Mouse (Mus musculus) embryo, embryonic 10.5 days (tissue): ENCODE results near the gene P2ry6.

Experiments
- DNase-seq: peaks from one replicate; pipeline ENCODE4 v3.0.0-alpha.2; 2015; ENCODE audit warnings: low spot score

The P2ry6 gene

DNA sequence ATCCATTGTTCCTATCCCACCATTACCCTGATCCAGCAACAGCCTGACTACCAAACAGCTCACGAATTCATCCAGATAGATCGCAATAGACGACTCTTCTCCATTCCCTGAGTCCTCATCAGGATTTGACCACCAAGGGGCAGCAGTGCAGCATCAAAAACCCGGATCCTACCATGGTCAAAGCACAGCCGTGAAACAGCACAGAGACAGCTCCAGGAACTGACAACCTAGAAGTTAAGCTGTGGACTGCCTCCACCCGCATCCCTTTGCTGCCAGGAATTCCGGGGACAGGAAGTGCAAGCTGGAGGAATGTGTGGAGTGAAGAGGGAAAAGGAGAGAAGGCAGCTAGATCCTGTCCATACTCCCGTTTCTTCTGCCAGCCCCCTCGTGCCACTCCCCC, 13.6 kb upstream of the P2ry6 start:
- peak; percentile 85 for DNase-seq

GRCm38 (mm10) chr7:100984452-100985395, 10.3 kb upstream of the P2ry6 start:
- DNase-seq, result peak; percentile 67

DNA sequence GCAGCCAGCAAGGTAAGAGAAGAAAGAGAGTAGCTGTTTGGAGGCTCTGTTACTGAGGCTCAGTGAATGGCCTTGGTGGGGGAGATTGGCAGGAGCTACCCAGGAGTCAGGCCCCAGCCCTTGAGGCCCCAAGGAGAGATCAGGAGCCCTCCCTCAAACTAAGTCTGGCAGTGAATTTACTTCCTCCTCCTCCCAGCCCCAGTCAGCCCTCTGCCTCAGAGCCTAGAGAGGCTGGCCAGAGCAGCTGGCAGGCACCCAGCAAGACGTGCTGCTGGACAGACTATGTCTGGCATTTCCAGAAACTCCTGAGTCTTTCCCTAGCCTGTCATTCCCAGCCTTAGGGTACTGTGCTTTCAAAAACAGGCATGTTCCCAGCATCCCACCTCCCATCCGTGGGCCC, 4.7 kb upstream of the P2ry6 start:
- no peak for DNase-seq

DNA sequence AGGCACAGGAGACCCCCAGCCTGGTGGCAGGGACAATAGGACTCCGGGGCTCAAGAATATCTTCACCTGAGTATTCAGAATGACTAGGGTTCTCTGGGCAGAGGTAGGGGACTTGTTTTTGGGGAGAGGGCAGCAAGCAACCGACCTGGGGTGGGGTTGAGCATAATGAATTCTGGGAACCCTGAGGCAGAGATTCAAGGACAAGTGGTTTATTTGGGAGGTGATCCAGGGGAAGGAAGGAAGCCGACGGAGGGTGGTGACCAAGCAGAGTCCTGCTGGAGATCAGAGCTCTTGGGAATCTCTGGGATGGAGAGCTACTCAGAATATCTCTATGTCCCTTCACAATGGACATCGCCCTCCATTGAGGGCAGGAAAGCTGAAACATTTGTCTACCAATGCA, 3.7 kb upstream of the P2ry6 start:
- no peak for DNase-seq

GRCm38 (mm10) chr7:100972875-100973274, 1.6 kb downstream of the P2ry6 start:
- DNase-seq, result no peak

DNA sequence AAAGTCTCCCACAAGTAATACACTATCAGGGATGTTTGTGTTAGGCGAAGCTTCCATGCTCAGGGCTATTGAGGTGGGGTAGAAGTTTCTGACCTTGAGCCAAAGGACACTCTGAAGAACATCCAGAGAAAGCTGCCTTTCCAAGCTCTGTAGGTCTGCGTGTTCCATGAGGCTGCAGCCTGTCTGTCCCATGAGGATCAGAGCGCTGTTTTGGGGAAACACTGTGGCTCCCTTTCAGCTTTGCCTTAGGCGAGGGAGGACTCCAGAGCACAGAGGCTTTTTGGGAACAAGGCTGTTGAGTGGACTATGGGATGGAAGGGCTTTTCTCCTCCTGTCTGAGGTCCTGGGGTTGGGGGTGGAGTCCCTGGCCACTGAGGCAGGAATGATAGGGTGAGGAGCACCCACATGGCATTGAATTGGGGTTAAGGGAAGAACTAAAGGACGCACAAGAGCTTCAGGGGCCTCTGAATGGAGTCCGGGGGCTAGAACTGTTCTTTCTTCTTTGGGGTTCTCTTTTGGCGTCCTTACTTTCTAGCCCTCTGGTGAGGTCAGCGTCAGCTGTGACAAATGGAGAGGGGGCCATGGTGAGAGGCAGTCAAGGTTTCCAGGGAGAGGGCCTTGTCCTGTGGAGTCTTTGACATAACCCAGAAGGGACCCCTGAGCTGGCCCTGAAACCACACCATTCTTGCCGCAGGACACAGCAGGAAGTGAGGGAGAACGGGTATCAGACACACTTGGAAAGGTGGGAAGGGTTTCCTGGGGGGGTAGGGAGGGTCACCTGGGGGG, 5.4 kb downstream of the P2ry6 start:
- no peak for DNase-seq

DNA sequence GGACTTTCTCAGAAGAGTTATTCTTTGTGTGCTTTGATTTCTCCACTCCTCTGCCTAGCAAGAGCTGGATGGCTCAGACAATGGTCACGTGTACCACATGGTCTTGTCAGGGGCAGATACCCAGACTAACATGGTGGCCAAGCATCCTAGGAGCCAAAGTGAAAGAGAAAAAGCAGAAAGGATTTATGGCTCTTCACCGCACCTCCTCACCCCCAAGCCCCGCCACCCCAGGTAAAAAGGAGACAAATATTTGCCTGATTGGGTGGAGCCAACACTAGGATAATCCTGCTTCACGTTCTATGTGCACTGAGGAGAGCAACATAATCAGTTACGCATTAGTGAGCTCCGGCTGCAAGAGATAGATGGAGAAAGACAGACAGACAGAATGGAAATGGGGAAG, 6.1 kb downstream of the P2ry6 start:
- no peak for DNase-seq

GRCm38 (mm10) chr7:100967850-100968249, 6.6 kb downstream of the P2ry6 start:
- DNase-seq, result no peak

DNA sequence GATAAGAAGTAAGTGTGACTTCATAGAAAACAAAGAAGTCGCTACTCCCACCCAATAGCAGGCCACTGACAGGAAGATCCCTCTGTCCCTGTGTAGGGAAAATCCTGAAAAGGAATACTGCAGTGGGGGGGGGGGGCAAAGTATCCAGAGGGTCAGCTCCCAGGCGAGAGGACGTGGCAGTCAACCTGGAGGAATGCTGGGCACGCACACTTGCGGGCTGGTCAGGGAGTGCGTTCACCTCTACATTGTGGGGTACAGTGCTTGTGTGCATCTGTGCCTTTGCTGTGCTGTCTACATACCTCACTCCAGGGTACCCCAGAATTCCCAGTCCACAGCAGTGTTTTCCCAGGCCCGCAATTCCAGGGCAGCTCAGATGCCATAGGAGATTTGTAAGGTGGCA, 8.4 kb downstream of the P2ry6 start:
- no peak for DNase-seq

DNA sequence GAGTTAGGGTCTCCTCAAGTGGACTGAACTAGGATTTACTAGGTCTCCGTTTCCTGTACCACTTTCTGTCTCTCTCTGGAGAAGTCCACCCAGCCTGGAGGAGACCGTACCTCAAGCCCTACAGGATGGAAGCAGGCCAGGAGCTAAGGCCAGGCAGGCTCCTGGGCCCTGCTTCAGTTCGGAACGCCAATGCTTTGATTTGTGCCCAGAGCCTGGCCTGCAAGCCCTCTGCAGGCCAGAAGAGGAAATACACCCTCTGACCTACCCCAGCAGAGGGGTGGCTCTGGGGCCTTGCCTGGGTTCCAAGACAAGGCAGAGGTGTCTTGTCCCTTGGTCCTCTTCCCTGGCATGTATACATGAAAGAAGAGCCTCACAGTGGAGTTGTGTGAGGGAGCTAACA, 9.4 kb downstream of the P2ry6 start:
- DNase-seq, result peak; percentile 62

DNA sequence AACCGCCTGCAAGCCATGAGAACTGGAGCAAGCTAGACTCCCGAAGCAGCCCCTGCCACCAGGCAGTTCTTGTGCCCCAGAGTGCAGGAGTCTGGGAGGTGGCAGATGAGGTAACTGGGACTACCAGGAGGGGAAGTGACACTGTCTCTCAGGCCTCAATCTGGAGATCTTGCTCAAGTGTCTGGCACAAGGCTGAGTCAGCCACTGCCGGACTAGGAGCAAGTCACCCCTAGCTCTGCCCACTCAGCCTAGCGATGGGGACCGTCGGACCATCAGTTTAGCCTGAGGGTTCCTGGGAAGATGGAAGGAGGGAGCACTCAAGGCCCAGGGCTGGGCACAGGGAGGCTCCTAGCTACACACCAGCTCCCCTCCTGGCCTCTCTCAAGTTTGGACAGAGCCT, 10.2 kb downstream of the P2ry6 start:
- DNase-seq, result no peak

GRCm38 (mm10) chr7:100963381-100963780, 11.1 kb downstream of the P2ry6 start:
- DNase-seq, result no peak

DNA sequence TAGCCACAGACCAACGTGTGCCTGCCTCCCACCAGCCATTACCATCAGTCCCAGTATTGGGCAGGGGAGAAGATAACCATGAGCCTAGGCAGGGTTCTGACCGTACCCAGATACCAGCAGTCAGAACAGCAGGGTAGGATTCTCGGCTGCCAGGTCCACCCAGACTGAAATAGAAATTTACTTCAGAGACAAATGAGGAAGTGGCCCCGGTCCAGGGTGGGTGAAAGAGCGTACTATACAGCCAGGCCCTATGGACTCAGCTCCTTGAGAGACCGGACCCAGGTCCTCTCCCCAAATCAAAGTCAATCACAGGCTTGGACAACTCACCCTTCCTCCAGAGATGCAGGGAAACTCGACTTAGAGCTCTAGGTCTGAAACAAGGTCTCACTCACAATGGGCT, 13.3 kb downstream of the P2ry6 start:
- no peak for DNase-seq

- no peak for DNase-seq
These were observed 14.0 kb downstream of the P2ry6 start for GRCm38 (mm10) chr7:100960462-100960861.

DNA sequence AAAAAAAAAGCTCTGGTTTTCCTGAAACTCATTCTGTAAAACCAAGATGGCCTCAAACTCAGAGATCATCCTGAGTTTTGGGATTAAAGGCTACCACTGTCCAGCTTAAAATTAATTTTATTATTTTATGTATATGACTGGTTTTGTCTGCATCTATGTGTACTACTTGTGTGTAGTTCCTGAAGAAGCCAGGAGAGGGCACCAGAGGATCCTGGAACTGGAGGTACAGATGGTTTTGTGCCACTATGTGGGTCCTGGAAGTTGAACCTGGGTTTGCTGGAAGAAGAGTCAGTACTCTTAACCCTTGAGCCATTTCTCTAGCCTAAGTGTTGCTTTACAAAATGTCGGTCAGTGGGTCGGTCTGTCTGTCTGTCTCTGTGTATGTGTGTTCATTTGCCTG, 16.0 kb downstream of the P2ry6 start:
- peak; percentile 52 for DNase-seq

GRCm38 (mm10) chr7:100952686-100953085, 21.8 kb downstream of the P2ry6 start:
- no peak for DNase-seq

GRCm38 (mm10) chr7:100951903-100952302, 22.5 kb downstream of the P2ry6 start:
- DNase-seq, result no peak

DNA sequence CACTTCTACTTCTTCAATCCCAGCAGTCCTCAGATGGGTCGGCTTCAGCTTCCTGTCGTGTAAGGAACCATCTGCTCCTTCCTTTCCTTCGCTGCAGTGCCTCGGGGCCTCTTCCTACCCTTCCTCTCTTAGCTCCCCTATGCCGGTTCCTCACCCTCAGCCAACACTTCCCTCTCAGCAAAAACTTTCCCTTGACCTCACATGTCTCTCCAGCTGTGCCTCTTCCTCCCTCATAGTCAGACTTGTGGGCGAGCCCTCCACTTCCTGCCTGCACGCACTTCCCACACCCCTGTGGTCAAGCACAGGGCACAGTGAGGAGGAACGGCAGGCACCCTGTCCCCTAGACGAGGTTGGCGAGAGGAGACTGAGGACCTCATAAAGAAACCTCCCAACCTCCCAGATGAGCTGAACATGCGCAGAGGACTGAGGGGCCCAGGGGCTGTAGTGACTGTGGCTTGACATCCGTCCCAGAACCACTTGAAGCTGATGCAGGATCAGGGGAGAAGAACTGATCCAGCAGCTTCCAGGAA, 23.9 kb downstream of the P2ry6 start:
- DNase-seq, result no peak

- DNase-seq, result no peak
These were observed 24.4 kb downstream of the P2ry6 start for GRCm38 (mm10) chr7:100950031-100950430.

DNA sequence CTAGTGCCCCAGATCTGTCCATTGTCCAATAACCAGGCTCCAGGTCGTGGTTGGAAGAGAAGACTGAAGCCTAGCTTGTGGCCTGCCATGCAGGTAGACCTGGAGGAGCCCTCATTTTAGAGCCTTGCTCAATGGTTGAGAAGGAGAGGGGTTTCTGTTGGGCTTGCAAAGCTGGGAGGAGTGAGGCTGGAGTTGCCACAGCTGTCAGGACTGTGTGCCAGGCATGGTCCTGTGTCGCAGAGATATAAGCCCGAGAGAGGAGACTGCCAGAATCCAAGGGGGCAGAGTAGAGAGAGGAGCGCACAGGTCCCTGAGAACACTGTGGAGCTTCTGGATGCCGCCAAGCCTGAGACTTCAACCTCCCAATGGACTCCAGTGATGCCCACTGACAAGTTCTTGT, 29.7 kb downstream of the P2ry6 start:
- no peak for DNase-seq

- no peak for DNase-seq
These were observed 30.1 kb downstream of the P2ry6 start for GRCm38 (mm10) chr7:100944306-100944705.

GRCm38 (mm10) chr7:100942789-100943615, 31.4 kb downstream of the P2ry6 start:
- peak; percentile 87 for DNase-seq
